Mouse (Mus musculus): ENCODE results near the gene Ruvbl2. TPM values are rescaled to one million over a fixed set of nuclear protein-coding genes. Genes with fewer than 3 reads are reported as not detected.

Gene Ruvbl2
- polyA plus RNA-seq, 1 experiment from 2014 or later = 132 TPM

- WGBS = 2% methylated on average over 42 of the region's 45 CpGs
Measured at GRCm38 (mm10) chr7:45413113-45413863, 24.6 kb downstream of the Ruvbl2 start, which contains the start of gene Ntf5. Ntf5 (plus strand) TSS chr7:45413695.

GRCm38 (mm10) chr7:45412421-45412820 lies 25.5 kb downstream of the Ruvbl2 start:
- H3K9ac ChIP-seq (replicated peaks; ENCODE audit: low read depth, low read length) = no peak overlapping the region
- no peak overlapping the region for H3K4me3 ChIP-seq (ENCODE audit: low read depth, low read length)
- H3K27me3 ChIP-seq (ENCODE audit: control insufficient read depth, insufficient read depth, low read length) = peaks cover 31% of the 10 kb centered on the region
- 78% methylated on average over 2 of the region's 2 CpGs for WGBS
- H3K4me1 ChIP-seq (ENCODE audit: control insufficient read depth, insufficient read depth, low read length) = peaks cover 16% of the 10 kb centered on the region; the same call in 1 of the 2 replicates
- no peak overlapping the region for H3K4me2 ChIP-seq (replicated peaks; ENCODE audit: low read depth, low read length)
- H3K36me3 ChIP-seq (ENCODE audit: control insufficient read depth, insufficient read depth, low read length) = no peaks in the 10 kb centered on the region
- ATAC-seq (ENCODE audit: insufficient number of reproducible peaks, insufficient read depth, low FRiP score, low read depth) = no peak
- H3K9me3 ChIP-seq (ENCODE audit: control insufficient read depth, low read depth, low read length) = no peaks in the 10 kb centered on the region
- H3K27ac ChIP-seq (ENCODE audit: low read length) = no peak overlapping the region

More at GRCm38 (mm10) chr7:45413113-45413863, 24.6 kb downstream of the Ruvbl2 start, which contains the start of gene Ntf5:
- ATAC-seq (ENCODE audit: insufficient number of reproducible peaks, insufficient read depth, low FRiP score, low read depth) = peak; percentile 57
- Histone ChIP-seq H3K27me3 (ENCODE audit: control insufficient read depth, insufficient read depth, low read length) (peaks cover 22% of the 10 kb centered on the region; the same call in 1 of the 2 replicates), H3K9me3 (ENCODE audit: control insufficient read depth, low read depth, low read length) (no peaks in the 10 kb centered on the region), H3K4me1 (ENCODE audit: control insufficient read depth, insufficient read depth, low read length) (peaks cover 23% of the 10 kb centered on the region; the same call in 1 of the 2 replicates), H3K4me3 (ENCODE audit: low read depth, low read length) (peak within 1 kb of the TSS; percentile 44), H3K9ac (replicated peaks; ENCODE audit: low read depth, low read length) (peak within 1 kb of the TSS; percentile 39), H3K27ac (ENCODE audit: low read length) (peak within 1 kb of the TSS; percentile 52), H3K4me2 (replicated peaks; ENCODE audit: low read depth, low read length) (peak within 1 kb of the TSS; percentile 80), H3K36me3 (ENCODE audit: control insufficient read depth, insufficient read depth, low read length) (no peaks in the 10 kb centered on the region)

- peaks cover 8% of the 10 kb centered on the region; the same call in 1 of the 2 replicates for H3K4me1 ChIP-seq (ENCODE audit: control insufficient read depth, insufficient read depth, low read length)
- H3K9me3 ChIP-seq (ENCODE audit: control insufficient read depth, low read depth, low read length) = no peaks in the 10 kb centered on the region
- H3K4me3 ChIP-seq (ENCODE audit: low read depth, low read length) = no peak overlapping the region
- no peak overlapping the region for H3K4me2 ChIP-seq (replicated peaks; ENCODE audit: low read depth, low read length)
- WGBS = 85% methylated on average over 8 of the region's 8 CpGs
- no peak for ATAC-seq (ENCODE audit: insufficient number of reproducible peaks, insufficient read depth, low FRiP score, low read depth)
- H3K27me3 ChIP-seq (ENCODE audit: control insufficient read depth, insufficient read depth, low read length) = peaks cover 46% of the 10 kb centered on the region
- H3K27ac ChIP-seq (ENCODE audit: low read length) = no peak overlapping the region
- no peak overlapping the region for H3K9ac ChIP-seq (replicated peaks; ENCODE audit: low read depth, low read length)
- H3K36me3 ChIP-seq (ENCODE audit: control insufficient read depth, insufficient read depth, low read length) = no peaks in the 10 kb centered on the region
Measured at GRCm38 (mm10) chr7:45409497-45410163, 28.3 kb downstream of the Ruvbl2 start.

GRCm38 (mm10) chr7:45408949-45409348 lies 28.9 kb downstream of the Ruvbl2 start:
- Histone ChIP-seq H3K27me3 (ENCODE audit: control insufficient read depth, insufficient read depth, low read length) (peaks cover 40% of the 10 kb centered on the region), H3K4me2 (replicated peaks; ENCODE audit: low read depth, low read length) (no peak overlapping the region), H3K9ac (replicated peaks; ENCODE audit: low read depth, low read length) (no peak overlapping the region), H3K27ac (ENCODE audit: low read length) (no peak overlapping the region), H3K4me3 (ENCODE audit: low read depth, low read length) (no peak overlapping the region), H3K4me1 (ENCODE audit: control insufficient read depth, insufficient read depth, low read length) (peaks cover 3% of the 10 kb centered on the region; the same call in 1 of the 2 replicates), H3K9me3 (ENCODE audit: control insufficient read depth, low read depth, low read length) (no peaks in the 10 kb centered on the region), H3K36me3 (ENCODE audit: control insufficient read depth, insufficient read depth, low read length) (no peaks in the 10 kb centered on the region)
- no peak for ATAC-seq (ENCODE audit: insufficient number of reproducible peaks, insufficient read depth, low FRiP score, low read depth)
- WGBS = 88% methylated on average over 17 of the region's 17 CpGs

- WGBS = 69% methylated on average over 7 of the region's 7 CpGs
- Histone ChIP-seq H3K27ac (ENCODE audit: low read length) (no peak overlapping the region), H3K4me2 (replicated peaks; ENCODE audit: low read depth, low read length) (no peak overlapping the region), H3K4me3 (ENCODE audit: low read depth, low read length) (no peak overlapping the region), H3K27me3 (ENCODE audit: control insufficient read depth, insufficient read depth, low read length) (peaks cover 39% of the 10 kb centered on the region), H3K9me3 (ENCODE audit: control insufficient read depth, low read depth, low read length) (no peaks in the 10 kb centered on the region), H3K9ac (replicated peaks; ENCODE audit: low read depth, low read length) (no peak overlapping the region), H3K4me1 (ENCODE audit: control insufficient read depth, insufficient read depth, low read length) (no peaks in the 10 kb centered on the region), H3K36me3 (ENCODE audit: control insufficient read depth, insufficient read depth, low read length) (no peaks in the 10 kb centered on the region)
- ATAC-seq (ENCODE audit: insufficient number of reproducible peaks, insufficient read depth, low FRiP score, low read depth) = no peak
Measured at GRCm38 (mm10) chr7:45408351-45408750, 29.5 kb downstream of the Ruvbl2 start.

- no peaks in the 10 kb centered on the region for H3K9me3 ChIP-seq (ENCODE audit: control insufficient read depth, low read depth, low read length)
- H3K4me2 ChIP-seq (replicated peaks; ENCODE audit: low read depth, low read length) = no peak overlapping the region
- H3K36me3 ChIP-seq (ENCODE audit: control insufficient read depth, insufficient read depth, low read length) = no peaks in the 10 kb centered on the region
- no peak overlapping the region for H3K27ac ChIP-seq (ENCODE audit: low read length)
- no peaks in the 10 kb centered on the region for H3K4me1 ChIP-seq (ENCODE audit: control insufficient read depth, insufficient read depth, low read length)
- no peak overlapping the region for H3K4me3 ChIP-seq (ENCODE audit: low read depth, low read length)
- 72% methylated on average over 10 of the region's 10 CpGs for WGBS
- H3K9ac ChIP-seq (replicated peaks; ENCODE audit: low read depth, low read length) = no peak overlapping the region
- no peak for ATAC-seq (ENCODE audit: insufficient number of reproducible peaks, insufficient read depth, low FRiP score, low read depth)
- peaks cover 39% of the 10 kb centered on the region for H3K27me3 ChIP-seq (ENCODE audit: control insufficient read depth, insufficient read depth, low read length)
Measured at GRCm38 (mm10) chr7:45407836-45408235, 30.1 kb downstream of the Ruvbl2 start.

- Histone ChIP-seq H3K4me2 (replicated peaks; ENCODE audit: low read depth, low read length) (peak overlapping the region; percentile 64), H3K9ac (replicated peaks; ENCODE audit: low read depth, low read length) (no peak overlapping the region), H3K4me1 (ENCODE audit: control insufficient read depth, insufficient read depth, low read length) (no peaks in the 10 kb centered on the region), H3K4me3 (ENCODE audit: low read depth, low read length) (peak overlapping the region; percentile 36), H3K9me3 (ENCODE audit: control insufficient read depth, low read depth, low read length) (no peaks in the 10 kb centered on the region), H3K27ac (ENCODE audit: low read length) (no peak overlapping the region), H3K36me3 (ENCODE audit: control insufficient read depth, insufficient read depth, low read length) (no peaks in the 10 kb centered on the region), H3K27me3 (ENCODE audit: control insufficient read depth, insufficient read depth, low read length) (peaks cover 36% of the 10 kb centered on the region)
- ATAC-seq (ENCODE audit: insufficient number of reproducible peaks, insufficient read depth, low FRiP score, low read depth) = no peak
- WGBS = under 1% methylated on average over 101 of the region's 114 CpGs
Measured at GRCm38 (mm10) chr7:45406157-45407156, 31.4 kb downstream of the Ruvbl2 start.
